Mouse (Mus musculus): ENCODE measurements at regions not wholly inside any gene's neighbourhood (a gene's known extent, or its start where the extent isn't known, plus 50 kb on each side); places are given as distances from the start of the nearest gene placed in this dataset.

- Histone ChIP-seq H3K9ac (no peak overlapping the region), H3K4me2 (no peak overlapping the region), H3K36me3 (replicated peaks) (no peaks in the 10 kb centered on the region), H3K4me1 (peaks cover 13% of the 10 kb centered on the region; the same call in 1 of the 2 replicates), H3K27ac (no peak overlapping the region), H3K9me3 (no peaks in the 10 kb centered on the region), H3K4me3 (no peak overlapping the region), H3K27me3 (replicated peaks) (no peaks in the 10 kb centered on the region; the same call in 1 of the 2 replicates)
- WGBS: 30% methylated on average over 9 of the region's 9 CpGs
- ATAC-seq (replicated peaks): no peak
Observed at GRCm38 (mm10) chr7:67462591-67462990, 89.9 kb upstream of the Mef2a start.

DNA sequence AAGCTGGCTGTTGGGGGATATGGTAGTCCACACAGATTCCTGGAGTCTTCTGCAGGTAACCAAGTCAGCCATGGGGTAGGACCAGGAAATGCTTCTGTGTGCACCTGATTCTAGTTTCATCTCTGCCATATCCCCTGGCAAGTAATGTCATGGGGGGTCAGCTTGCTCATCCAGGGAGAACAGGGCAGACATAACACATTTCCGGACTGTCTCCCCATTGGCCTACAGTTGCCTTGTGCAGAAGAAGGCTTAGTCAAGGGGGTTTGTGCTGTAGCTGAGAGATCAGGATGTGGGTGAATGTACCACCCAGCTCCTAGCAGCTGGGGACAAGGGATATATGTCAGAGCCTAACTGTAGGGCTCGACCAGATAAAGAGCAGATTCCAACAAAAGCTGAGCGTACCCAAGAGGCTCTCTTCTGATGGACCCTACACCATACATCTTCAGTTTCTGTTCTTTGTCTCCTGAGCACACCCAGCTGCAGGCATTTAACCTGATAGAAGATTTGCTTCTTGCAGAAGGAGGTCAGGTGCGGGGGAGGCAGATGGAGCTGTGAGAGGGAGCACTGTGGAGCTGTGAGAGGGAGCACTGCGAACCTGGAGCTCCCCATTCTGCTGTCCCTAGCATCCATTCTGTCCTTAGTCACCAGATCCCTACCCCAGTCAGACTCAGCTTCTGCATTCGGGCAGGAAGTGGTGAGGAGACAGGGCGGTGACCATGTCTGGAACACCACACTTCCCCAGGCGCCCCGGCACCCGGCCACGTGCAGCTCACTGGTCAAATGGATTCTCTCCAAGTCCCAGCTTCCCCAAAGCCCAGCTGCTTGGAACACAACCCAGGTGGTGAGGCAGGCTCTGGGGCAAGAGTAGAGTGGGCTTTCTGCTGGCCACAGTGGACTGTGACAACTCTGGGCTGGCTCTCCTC is 88.9 kb upstream of the Mef2a start:
- H3K9me3 ChIP-seq: no peaks in the 10 kb centered on the region
- no peak for ATAC-seq (replicated peaks)
- H3K36me3 ChIP-seq (replicated peaks): no peaks in the 10 kb centered on the region
- H3K27me3 ChIP-seq (replicated peaks): no peaks in the 10 kb centered on the region
- peaks cover 13% of the 10 kb centered on the region; the same call in 1 of the 2 replicates for H3K4me1 ChIP-seq
- H3K4me2 ChIP-seq: no peak overlapping the region
- no peak overlapping the region for H3K27ac ChIP-seq
- H3K9ac ChIP-seq: no peak overlapping the region
- no peak overlapping the region for H3K4me3 ChIP-seq
- 90% methylated on average over 11 of the region's 11 CpGs for WGBS

DNA sequence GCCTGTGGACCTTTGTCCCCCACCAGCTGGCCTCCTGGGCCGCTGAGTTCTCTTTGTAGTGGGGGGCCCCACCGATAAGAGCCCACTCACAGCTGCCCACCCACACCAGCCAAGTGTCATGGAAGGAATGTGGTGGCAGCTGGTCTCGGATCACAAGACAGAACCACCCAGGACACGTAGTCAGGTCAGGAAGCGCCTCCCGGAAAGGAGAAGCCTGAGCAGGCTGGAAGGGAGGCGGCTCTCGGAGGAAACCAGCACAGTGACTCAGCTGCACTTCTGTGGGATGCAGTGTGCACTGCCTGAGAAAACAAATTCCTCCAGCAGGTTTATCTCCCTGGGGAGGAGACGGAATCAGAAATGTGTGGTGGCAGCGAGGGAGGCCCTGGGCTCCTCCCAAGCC is 87.2 kb upstream of the Mef2a start:
- H3K4me3 ChIP-seq: no peak overlapping the region
- H3K9ac ChIP-seq: no peak overlapping the region
- no peak for ATAC-seq (replicated peaks)
- H3K4me1 ChIP-seq: peaks cover 13% of the 10 kb centered on the region; the same call in 1 of the 2 replicates
- H3K27me3 ChIP-seq (replicated peaks): no peaks in the 10 kb centered on the region
- H3K9me3 ChIP-seq: no peaks in the 10 kb centered on the region
- H3K36me3 ChIP-seq (replicated peaks): no peaks in the 10 kb centered on the region
- no peak overlapping the region for H3K4me2 ChIP-seq
- H3K27ac ChIP-seq: no peak overlapping the region
- 78% methylated on average over 10 of the region's 10 CpGs for WGBS

DNA sequence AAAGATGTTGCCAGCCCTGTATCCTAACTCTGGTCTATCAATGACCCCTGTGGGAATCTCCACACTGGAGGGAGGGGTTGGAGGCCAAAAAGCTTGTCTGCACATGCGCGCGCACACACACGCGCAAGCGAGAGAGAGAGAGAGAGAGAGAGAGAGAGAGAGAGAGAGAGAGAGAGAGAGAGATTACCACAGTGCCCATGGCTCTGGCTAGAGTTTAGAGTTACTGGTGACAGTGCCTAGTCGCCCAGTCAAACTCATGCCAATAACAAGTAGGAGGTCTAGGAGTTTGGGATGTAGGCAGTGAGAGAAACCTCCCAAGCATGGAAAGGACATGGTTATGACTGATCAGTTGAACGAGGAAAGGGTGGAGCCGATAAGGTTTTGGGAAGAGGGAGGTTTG is 86.6 kb upstream of the Mef2a start:
- Histone ChIP-seq H3K4me3 (no peak overlapping the region), H3K9me3 (no peaks in the 10 kb centered on the region), H3K4me2 (no peak overlapping the region), H3K27ac (no peak overlapping the region), H3K4me1 (peaks cover 13% of the 10 kb centered on the region; the same call in 1 of the 2 replicates), H3K27me3 (replicated peaks) (no peaks in the 10 kb centered on the region), H3K36me3 (replicated peaks) (no peaks in the 10 kb centered on the region), H3K9ac (no peak overlapping the region)
- no peak for ATAC-seq (replicated peaks)
- WGBS: 98% methylated on average over 9 of the region's 9 CpGs

DNA sequence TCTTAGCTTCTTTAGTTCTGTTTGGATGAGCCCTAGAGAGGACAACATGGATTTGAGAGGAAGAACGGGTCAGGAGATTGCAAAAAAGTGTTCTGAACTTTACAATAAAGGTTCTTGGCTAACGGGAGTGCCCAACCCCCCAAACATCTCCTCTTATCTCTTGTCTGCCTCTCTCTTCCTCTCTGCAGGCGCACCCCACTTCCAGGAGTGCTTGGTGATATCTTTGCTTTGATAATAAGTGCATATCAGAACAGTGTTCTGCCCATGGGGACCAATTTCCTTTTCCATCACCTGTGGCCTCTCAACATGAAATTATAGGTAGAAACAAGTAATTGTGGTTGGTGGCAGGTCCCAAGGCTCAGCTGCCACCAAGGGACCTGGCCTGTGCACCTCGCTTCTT is 86.0 kb upstream of the Mef2a start:
- no peak overlapping the region for H3K4me3 ChIP-seq
- no peak for ATAC-seq (replicated peaks)
- peaks cover 13% of the 10 kb centered on the region; the same call in 1 of the 2 replicates for H3K4me1 ChIP-seq
- H3K36me3 ChIP-seq (replicated peaks): no peaks in the 10 kb centered on the region
- H3K27me3 ChIP-seq (replicated peaks): no peaks in the 10 kb centered on the region
- H3K4me2 ChIP-seq: no peak overlapping the region
- no peak overlapping the region for H3K27ac ChIP-seq
- H3K9me3 ChIP-seq: no peaks in the 10 kb centered on the region
- no peak overlapping the region for H3K9ac ChIP-seq
- 73% methylated on average over 4 of the region's 4 CpGs for WGBS

GRCm38 (mm10) chr7:67457898-67458297 is 85.2 kb upstream of the Mef2a start:
- Histone ChIP-seq H3K9ac (no peak overlapping the region), H3K4me2 (no peak overlapping the region), H3K9me3 (no peaks in the 10 kb centered on the region), H3K4me3 (no peak overlapping the region), H3K36me3 (replicated peaks) (no peaks in the 10 kb centered on the region), H3K27me3 (replicated peaks) (no peaks in the 10 kb centered on the region), H3K27ac (no peak overlapping the region), H3K4me1 (peaks cover 5% of the 10 kb centered on the region; the same call in 1 of the 2 replicates)
- ATAC-seq (replicated peaks): no peak
- WGBS: 97% methylated on average over 1 of the region's 1 CpGs

- no peak for ATAC-seq (replicated peaks)
- H3K27me3 ChIP-seq (replicated peaks): no peaks in the 10 kb centered on the region
- no peak overlapping the region for H3K27ac ChIP-seq
- H3K36me3 ChIP-seq (replicated peaks): no peaks in the 10 kb centered on the region
- no peaks in the 10 kb centered on the region for H3K4me1 ChIP-seq
- H3K4me2 ChIP-seq: no peak overlapping the region
- H3K9ac ChIP-seq: no peak overlapping the region
- WGBS: 91% methylated on average over 4 of the region's 4 CpGs
- H3K9me3 ChIP-seq: no peaks in the 10 kb centered on the region
- no peak overlapping the region for H3K4me3 ChIP-seq
Observed at GRCm38 (mm10) chr7:67456015-67456414, 83.4 kb upstream of the Mef2a start.

DNA sequence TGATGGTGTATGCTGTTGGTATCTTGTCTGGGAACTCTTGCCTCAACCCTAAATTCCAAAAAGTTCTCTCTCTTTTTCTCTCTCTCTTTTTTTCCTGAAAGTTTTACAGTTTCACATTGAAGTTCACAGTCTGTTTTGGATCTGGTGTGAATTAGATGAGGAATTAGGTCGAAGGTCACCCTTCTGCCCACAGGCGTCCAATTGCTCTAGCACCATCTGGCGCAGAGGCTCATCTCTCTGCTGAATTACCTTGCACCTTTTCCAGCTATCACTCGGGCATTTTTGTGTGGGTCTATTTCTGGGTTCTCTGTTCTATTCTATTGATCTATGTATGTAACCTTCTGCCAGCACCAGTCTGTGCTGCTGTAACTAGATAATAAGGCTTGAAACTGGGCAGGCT is 81.8 kb upstream of the Mef2a start:
- 66% methylated on average over 4 of the region's 4 CpGs for WGBS

GRCm38 (mm10) chr7:67451157-67451793 is 78.6 kb upstream of the Mef2a start:
- Histone ChIP-seq H3K36me3 (replicated peaks) (no peaks in the 10 kb centered on the region), H3K4me3 (no peak overlapping the region), H3K9ac (no peak overlapping the region), H3K9me3 (no peaks in the 10 kb centered on the region), H3K4me1 (peaks cover 5% of the 10 kb centered on the region), H3K4me2 (no peak overlapping the region), H3K27ac (no peak overlapping the region), H3K27me3 (replicated peaks) (no peaks in the 10 kb centered on the region)
- no peak for ATAC-seq (replicated peaks)
- WGBS: 88% methylated on average over 6 of the region's 6 CpGs

More for the DNA sequence above, 81.8 kb upstream of the Mef2a start:
- no peak overlapping the region for H3K9ac ChIP-seq
- no peak overlapping the region for H3K4me2 ChIP-seq
- H3K9me3 ChIP-seq: no peaks in the 10 kb centered on the region
- H3K4me1 ChIP-seq: no peaks in the 10 kb centered on the region
- no peak for ATAC-seq (replicated peaks)
- H3K36me3 ChIP-seq (replicated peaks): no peaks in the 10 kb centered on the region
- no peaks in the 10 kb centered on the region for H3K27me3 ChIP-seq (replicated peaks)
- no peak overlapping the region for H3K27ac ChIP-seq
- no peak overlapping the region for H3K4me3 ChIP-seq

DNA sequence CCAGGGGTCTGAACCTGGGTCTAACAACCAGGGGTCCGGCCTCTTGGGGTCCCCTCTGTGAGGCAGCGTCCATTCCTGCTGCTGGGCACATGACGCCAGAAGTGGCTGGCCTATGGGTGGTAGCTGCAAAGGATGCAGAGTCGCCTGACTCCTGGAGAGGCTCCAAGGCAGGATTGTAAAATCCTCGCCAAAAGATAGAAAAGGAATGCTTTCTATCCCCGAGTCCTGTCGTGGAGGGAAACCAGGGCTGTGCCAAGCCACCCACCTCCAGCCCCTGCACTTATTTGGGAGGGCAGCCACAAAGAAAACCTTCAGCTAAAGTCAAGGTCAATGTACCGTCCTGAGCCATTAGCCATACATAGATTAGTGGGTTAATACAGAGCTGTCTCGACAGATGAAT is 73.9 kb upstream of the Mef2a start:
- Histone ChIP-seq H3K9me3 (no peaks in the 10 kb centered on the region), H3K27me3 (replicated peaks) (no peaks in the 10 kb centered on the region), H3K27ac (no peak overlapping the region), H3K4me2 (no peak overlapping the region), H3K9ac (no peak overlapping the region), H3K4me3 (no peak overlapping the region), H3K36me3 (replicated peaks) (no peaks in the 10 kb centered on the region), H3K4me1 (peaks cover 41% of the 10 kb centered on the region)
- ATAC-seq (replicated peaks): no peak
- 65% methylated on average over 9 of the region's 9 CpGs for WGBS

GRCm38 (mm10) chr7:67445203-67446041 is 72.8 kb upstream of the Mef2a start:
- peaks cover 41% of the 10 kb centered on the region for H3K4me1 ChIP-seq
- WGBS: 14% methylated on average over 12 of the region's 12 CpGs
- 0 out of 2 replicates have a peak overlapping the region, but pooled peaks have one; percentile 12 for H3K4me2 ChIP-seq
- H3K4me3 ChIP-seq: no peak overlapping the region
- H3K9me3 ChIP-seq: no peaks in the 10 kb centered on the region
- peak overlapping the region; percentile 49; the same call in 1 of the 2 replicates for H3K27ac ChIP-seq
- peak; percentile 25; the same call in 1 of the 2 replicates for ATAC-seq (replicated peaks)
- 0 out of 2 replicates have a peak overlapping the region, but pooled peaks have one; percentile 10 for H3K9ac ChIP-seq
- H3K36me3 ChIP-seq (replicated peaks): no peaks in the 10 kb centered on the region
- no peaks in the 10 kb centered on the region for H3K27me3 ChIP-seq (replicated peaks)

GRCm38 (mm10) chr7:67444523-67444942 is 71.9 kb upstream of the Mef2a start:
- ATAC-seq (replicated peaks): peak; percentile 57
- Histone ChIP-seq H3K4me1 (peaks cover 41% of the 10 kb centered on the region), H3K4me2 (no peak overlapping the region), H3K9ac (no peak overlapping the region), H3K27me3 (replicated peaks) (no peaks in the 10 kb centered on the region), H3K4me3 (no peak overlapping the region), H3K27ac (peak overlapping the region; percentile 78; the same call in 1 of the 2 replicates), H3K36me3 (replicated peaks) (no peaks in the 10 kb centered on the region), H3K9me3 (no peaks in the 10 kb centered on the region)
- WGBS: 39% methylated on average over 3 of the region's 3 CpGs

All from midbrain, embryonic 15.5 days (tissue).